8 mouse cellular contexts compared by ENCODE assay signal in genomic region chr9:15307257-15307656, GRCm38 (mm10). TPM values are rescaled to one million over a fixed set of nuclear protein-coding genes. Genes with fewer than 3 reads are reported as not detected.
DNase-seq lines count a peak whose midpoint lies in the region; ATAC-seq and TF ChIP-seq lines count a peak whose summit lies in the region.

No protein-coding gene starts in this region.

- peaks cover 21% of the 10 kb centered on the region for H3K4me1 ChIP-seq in lung, embryonic 16.5 days (replicated peaks; ENCODE audit: control insufficient read depth, insufficient read depth, low read length)
- H3K4me1 ChIP-seq in embryonic fibroblast, embryonic 13.5 days (ENCODE audit: control insufficient read depth, insufficient read depth, low read length): no peaks in the 10 kb centered on the region; the same call in 1 of the 2 replicates
- H3K4me1 ChIP-seq in limb, embryonic 12.5 days (replicated peaks): peaks cover 25% of the 10 kb centered on the region
- H3K4me1 ChIP-seq in olfactory bulb, adult 2 months (ENCODE audit: control insufficient read depth, insufficient read depth, low read length): peaks cover 2% of the 10 kb centered on the region
- no peaks in the 10 kb centered on the region for H3K4me1 ChIP-seq in cerebellum, adult 2 months (ENCODE audit: control insufficient read depth, insufficient read depth, low read length)

- no peaks in the 10 kb centered on the region for H3K9me3 ChIP-seq in lung, embryonic 16.5 days (ENCODE audit: control insufficient read depth, low read length)
- no peaks in the 10 kb centered on the region for H3K9me3 ChIP-seq in limb, embryonic 12.5 days

- TF ChIP-seq POLR2A in embryonic fibroblast, embryonic 13.5 days (IDR thresholded peaks at IDR 0.05; ENCODE audit: low read depth, low read length): no peak
- TF ChIP-seq POLR2A in olfactory bulb, adult 2 months (IDR thresholded peaks at IDR 0.05; ENCODE audit: insufficient read depth, low read depth, low read length): no peak
- no peak for TF ChIP-seq POLR2A in cerebellum, adult 2 months (IDR thresholded peaks at IDR 0.05; ENCODE audit: borderline replicate concordance, insufficient read depth, low read length)

- no peak overlapping the region for H3K27ac ChIP-seq in lung, embryonic 16.5 days (ENCODE audit: low read length)
- peak overlapping the region; percentile 41 for H3K27ac ChIP-seq in embryonic fibroblast, embryonic 13.5 days (ENCODE audit: insufficient read depth, low read length)
- H3K27ac ChIP-seq in limb, embryonic 12.5 days: no peak overlapping the region
- no peak overlapping the region for H3K27ac ChIP-seq in olfactory bulb, adult 2 months (ENCODE audit: insufficient read depth, low read depth, low read length)
- H3K27ac ChIP-seq in cerebellum, adult 2 months (ENCODE audit: insufficient read depth, low read length): no peak overlapping the region

- peaks cover 24% of the 10 kb centered on the region for H3K36me3 ChIP-seq in lung, embryonic 16.5 days (ENCODE audit: control insufficient read depth, insufficient read depth, low read length)
- peaks cover 48% of the 10 kb centered on the region for H3K36me3 ChIP-seq in limb, embryonic 12.5 days

- WGBS in lung, embryonic 16.5 days: 4% methylated on average over 6 of the region's 6 CpGs
- whole genome bisulfite sequencing in limb, embryonic 12.5 days: 9% methylated on average over 6 of the region's 6 CpGs
- WGBS in olfactory bulb, adult 2 months: 7% methylated on average over 6 of the region's 6 CpGs
- 8% methylated on average over 6 of the region's 6 CpGs for WGBS in cerebellum, adult 2 months

- no peak for TF ChIP-seq CTCF in embryonic fibroblast, embryonic 13.5 days (IDR thresholded peaks at IDR 0.05; ENCODE audit: borderline replicate concordance, insufficient read depth, low read length)
- TF ChIP-seq CTCF in olfactory bulb, adult 2 months (IDR thresholded peaks at IDR 0.05; ENCODE audit: insufficient read depth, low read depth, low read length): no peak
- TF ChIP-seq CTCF in cerebellum, adult 2 months (IDR thresholded peaks at IDR 0.05; ENCODE audit: borderline replicate concordance, insufficient read depth, low read depth, low read length): no peak

- DNase-seq in lung, adult 18-20 months: no peak
- DNase-seq in layer of hippocampus, adult 8-10 months (ENCODE audit: low spot score in 2 of 2): no peak
- no peak for DNase-seq in cerebellum, adult 2 months
- DNase-seq in kidney, postnatal 10 days: no peak

- H3K27me3 ChIP-seq in lung, embryonic 16.5 days (ENCODE audit: control insufficient read depth, insufficient read depth, low read depth, low read length): no peaks in the 10 kb centered on the region
- H3K27me3 ChIP-seq in limb, embryonic 12.5 days: no peaks in the 10 kb centered on the region
- no peaks in the 10 kb centered on the region for H3K27me3 ChIP-seq in cerebellum, adult 2 months (ENCODE audit: control insufficient read depth, insufficient read depth, low read length)

- H3K4me3 ChIP-seq in lung, embryonic 16.5 days (ENCODE audit: low read length): peak overlapping the region; percentile 65
- H3K4me3 ChIP-seq in embryonic fibroblast, embryonic 13.5 days (ENCODE audit: insufficient read depth, low read length): peak overlapping the region; percentile 93
- H3K4me3 ChIP-seq in limb, embryonic 12.5 days (replicated peaks): peak overlapping the region; percentile 80
- peak overlapping the region; percentile 35 for H3K4me3 ChIP-seq in olfactory bulb, adult 2 months (ENCODE audit: insufficient read depth, low read depth, low read length)
- H3K4me3 ChIP-seq in cerebellum, adult 2 months (replicated peaks; ENCODE audit: insufficient read depth, low read depth, low read length): no peak overlapping the region

- H3K4me2 ChIP-seq in lung, embryonic 16.5 days (ENCODE audit: low read depth, low read length): peak overlapping the region; percentile 82
- peak overlapping the region; percentile 73 for H3K4me2 ChIP-seq in limb, embryonic 12.5 days

- ATAC-seq in lung, embryonic 16.5 days (ENCODE audit: low read depth): no peak
- no peak for ATAC-seq in limb, embryonic 12.5 days (ENCODE audit: insufficient number of reproducible peaks, insufficient read depth, low FRiP score, low TSS enrichment, low read depth)

- H3K9ac ChIP-seq in lung, embryonic 16.5 days (ENCODE audit: low read length): peak overlapping the region; percentile 88
- peak overlapping the region; percentile 96 for H3K9ac ChIP-seq in limb, embryonic 12.5 days (replicated peaks)

RNA-seq across cellular contexts. Expression of gene 4931406C07Rik, which starts 1.0 kb away (rescaled TPM):
- 8.5 and 10.5 TPM in 2 replicates for polyA plus RNA-seq in lung, embryonic 16.5 days (2015; fragmentation: Nextera tagmentation; extraction: Ambion mirVana)
- polyA plus RNA-seq in embryonic fibroblast, embryonic 13.5 days (2011; ENCODE audit: insufficient read length, low read depth, missing spikeins): 40.8 and 51.0 TPM in 2 replicates
- 8.4 and 10.3 TPM in 2 replicates for polyA plus RNA-seq in limb, embryonic 12.5 days (2016; fragmentation: Nextera tagmentation; extraction: Ambion mirVana)
- polyA plus RNA-seq in olfactory bulb, adult 2 months (2012; ENCODE audit: insufficient read depth, insufficient read length, low replicate concordance, missing spikeins): not detected in 2 replicates
- 10 to 100 TPM; 17.3 to 28.3 (median 25.1) TPM for total RNA-seq in layer of hippocampus, adult 8-10 months (2022)
- 18.4 and 20.5 TPM in 2 replicates for polyA plus RNA-seq in cerebellum, adult 2 months (2012; rRNA removed)

RNA-seq across cellular contexts. Expression of gene Taf1d, which starts 1.2 kb away (rescaled TPM):
- polyA plus RNA-seq in lung, embryonic 16.5 days (2015; fragmentation: Nextera tagmentation; extraction: Ambion mirVana): 58.3 and 67.0 TPM in 2 replicates
- 159 and 173 TPM in 2 replicates for polyA plus RNA-seq in embryonic fibroblast, embryonic 13.5 days (2011; ENCODE audit: insufficient read length, low read depth, missing spikeins)
- polyA plus RNA-seq in limb, embryonic 12.5 days (2016; fragmentation: Nextera tagmentation; extraction: Ambion mirVana): 85.4 and 86.1 TPM in 2 replicates
- 378 TPM in 1 of 2 replicates, not detected in the other for polyA plus RNA-seq in olfactory bulb, adult 2 months (2012; ENCODE audit: insufficient read depth, insufficient read length, low replicate concordance, missing spikeins)
- 10 to 100 TPM; 33.5 to 41.3 (median 37.2) TPM for total RNA-seq in layer of hippocampus, adult 8-10 months (2022)
- polyA plus RNA-seq in cerebellum, adult 2 months (2012; rRNA removed): 34.9 and 35.7 TPM in 2 replicates

RNA-seq across cellular contexts. Expression of gene Med17, which starts 27.5 kb away (rescaled TPM):
- 30.9 and 34.4 TPM in 2 replicates for polyA plus RNA-seq in lung, embryonic 16.5 days (2015; fragmentation: Nextera tagmentation; extraction: Ambion mirVana)
- polyA plus RNA-seq in embryonic fibroblast, embryonic 13.5 days (2011; ENCODE audit: insufficient read length, low read depth, missing spikeins): 45.7 and 49.6 TPM in 2 replicates
- polyA plus RNA-seq in limb, embryonic 12.5 days (2016; fragmentation: Nextera tagmentation; extraction: Ambion mirVana): 41.0 and 46.0 TPM in 2 replicates
- not detected in 2 replicates for polyA plus RNA-seq in olfactory bulb, adult 2 months (2012; ENCODE audit: insufficient read depth, insufficient read length, low replicate concordance, missing spikeins)
- 10 to 100 TPM; 38.4 to 41.2 (median 39.5) TPM for total RNA-seq in layer of hippocampus, adult 8-10 months (2022)
- polyA plus RNA-seq in cerebellum, adult 2 months (2012; rRNA removed): 38.4 and 40.7 TPM in 2 replicates

RNA-seq across cellular contexts. Expression of gene Cep295, which starts 50.3 kb away (rescaled TPM):
- polyA plus RNA-seq in lung, embryonic 16.5 days (2015; fragmentation: Nextera tagmentation; extraction: Ambion mirVana): 15.8 and 18.9 TPM in 2 replicates
- 25.6 and 27.7 TPM in 2 replicates for polyA plus RNA-seq in embryonic fibroblast, embryonic 13.5 days (2011; ENCODE audit: insufficient read length, low read depth, missing spikeins)
- 22.4 and 25.3 TPM in 2 replicates for polyA plus RNA-seq in limb, embryonic 12.5 days (2016; fragmentation: Nextera tagmentation; extraction: Ambion mirVana)
- 242 TPM in 1 of 2 replicates, not detected in the other for polyA plus RNA-seq in olfactory bulb, adult 2 months (2012; ENCODE audit: insufficient read depth, insufficient read length, low replicate concordance, missing spikeins)
- 10 to 100 TPM; 25.5 to 28.8 (median 26.0) TPM for total RNA-seq in layer of hippocampus, adult 8-10 months (2022)
- 20.0 and 22.0 TPM in 2 replicates for polyA plus RNA-seq in cerebellum, adult 2 months (2012; rRNA removed)
